In the genomic region with DNA sequence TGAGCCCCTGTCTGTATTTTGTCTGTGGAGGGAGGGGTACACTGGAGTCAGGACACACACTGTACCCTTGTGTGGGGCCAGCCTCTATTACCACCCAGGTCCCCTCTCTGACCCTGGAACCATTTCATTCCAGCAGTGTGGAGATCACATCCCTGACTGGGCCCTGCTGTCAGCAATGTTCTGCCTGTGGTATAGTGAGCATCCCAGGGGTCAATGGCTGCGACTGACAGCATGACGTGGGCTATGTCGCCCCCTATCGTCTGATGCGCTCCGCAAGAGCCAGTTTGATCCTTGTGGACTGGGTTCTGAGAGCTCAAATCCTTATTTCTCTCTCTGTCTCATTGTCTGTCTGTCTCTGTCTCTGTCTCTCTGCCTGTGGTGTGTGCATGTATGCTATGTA, we compare ENCODE assay signal across 9 mouse cellular contexts. TPM values are rescaled to one million over a fixed set of nuclear protein-coding genes. Genes with fewer than 3 reads are reported as not detected.
A peak's percentile ranks its signal among the peaks of the same experiment; 100 is the strongest.
DNase-seq lines count a peak whose midpoint lies in the region; ATAC-seq and TF ChIP-seq lines count a peak whose summit lies in the region.
"Had no signal": no experiment of that assay in that cellular context is flagged by ENCODE, and none has a peak within 500 bp of the region (broad histone marks: within the 10 kb centered on the region; RNA-seq: fewer than 3 reads in every experiment).

No protein-coding gene starts in this region.

- no peaks in the 10 kb centered on the region for H3K36me3 ChIP-seq in hindbrain, embryonic 12.5 days
- H3K36me3 ChIP-seq: liver, embryonic 15.5 days had no signal

- H3K9ac ChIP-seq in hindbrain, embryonic 12.5 days = no peak overlapping the region
- H3K9ac ChIP-seq: liver, embryonic 15.5 days had no signal

- peak; percentile 95 for TF ChIP-seq CTCF in cerebellum, adult 2 months (IDR thresholded peaks at IDR 0.05; ENCODE audit: borderline replicate concordance, insufficient read depth, low read depth, low read length)

- no peak overlapping the region for H3K4me2 ChIP-seq in hindbrain, embryonic 12.5 days (replicated peaks)
- H3K4me2 ChIP-seq: liver, embryonic 15.5 days had no signal

- TF ChIP-seq POLR2A in cerebellum, adult 2 months (IDR thresholded peaks at IDR 0.05; ENCODE audit: borderline replicate concordance, insufficient read depth, low read length) = no peak

- peaks cover 2% of the 10 kb centered on the region; the same call in 1 of the 2 replicates for H3K9me3 ChIP-seq in hindbrain, embryonic 12.5 days (replicated peaks)
- H3K9me3 ChIP-seq: liver, embryonic 15.5 days had no signal

- no peaks in the 10 kb centered on the region for H3K4me1 ChIP-seq in cerebellum, adult 2 months (ENCODE audit: control insufficient read depth, insufficient read depth, low read length)
- H3K4me1 ChIP-seq in hindbrain, embryonic 12.5 days = 0 out of 2 replicates have a peak, but pooled peaks cover 3% of the 10 kb centered on the region
- H3K4me1 ChIP-seq: liver, embryonic 15.5 days had no signal

- no peak overlapping the region for H3K4me3 ChIP-seq in cerebellum, adult 2 months (replicated peaks; ENCODE audit: insufficient read depth, low read depth, low read length)
- H3K4me3 ChIP-seq in hindbrain, embryonic 12.5 days = no peak overlapping the region
- H3K4me3 ChIP-seq: liver, embryonic 15.5 days had no signal

- no peak overlapping the region for H3K27ac ChIP-seq in cerebellum, adult 2 months (ENCODE audit: insufficient read depth, low read length)
- no peak overlapping the region for H3K27ac ChIP-seq in hindbrain, embryonic 12.5 days
- H3K27ac ChIP-seq: liver, embryonic 15.5 days had no signal

- WGBS in cerebellum, adult 2 months = under 1% methylated on average over 6 of the region's 6 CpGs
- WGBS in hindbrain, embryonic 12.5 days = 2% methylated on average over 6 of the region's 6 CpGs

- ATAC-seq in frontal cortex, adult (ENCODE audit: low TSS enrichment) = peak; percentile 69; the same call in 1 of the 2 replicates
- peak; percentile 66 for ATAC-seq in hindbrain, embryonic 12.5 days (ENCODE audit: low FRiP score)

- H3K27me3 ChIP-seq in cerebellum, adult 2 months (ENCODE audit: control insufficient read depth, insufficient read depth, low read length) = no peaks in the 10 kb centered on the region
- H3K27me3 ChIP-seq in hindbrain, embryonic 12.5 days = no peaks in the 10 kb centered on the region
- H3K27me3 ChIP-seq: liver, embryonic 15.5 days had no signal

- DNase-seq in MEL-GATA-1-ER (ENCODE audit: extremely low read depth, low read depth) = peak; percentile 20
- peak; percentile 70 to 76 for DNase-seq in cerebellum, adult 2 months
- peak; percentile 71 to 85 for DNase-seq in layer of hippocampus, postnatal 14 days (ENCODE audit: low spot score in 2 of 2)
- peak; percentile 73 to 83 for DNase-seq in lung, postnatal 4 days
- peak; percentile 75 to 79 for DNase-seq in right cerebral cortex, adult 2 months (ENCODE audit: low spot score in 2 of 2)
- peak; percentile 51 for DNase-seq in urinary bladder, adult 2 months (ENCODE audit: low spot score)

RNA-seq across cellular contexts. Expression of gene Fzd9, which starts 35.2 kb away (rescaled TPM):
- polyA plus RNA-seq in cerebellum, adult 2 months (2012; rRNA removed) = 8.5 and 10.1 TPM in 2 replicates
- 16.0 and 16.2 TPM in 2 replicates for polyA plus RNA-seq in hindbrain, embryonic 12.5 days (2016; fragmentation: Nextera tagmentation; extraction: Ambion mirVana)
- 10 to 100 TPM; 11.0 to 12.3 TPM for total RNA-seq in layer of hippocampus, postnatal 14 days (2021)
- 0.07 and 0.11 TPM in 2 replicates for polyA plus RNA-seq in urinary bladder, adult 2 months (2012; rRNA removed)

Comparison
In these comparisons a context has a peak if more than half of its experiments do, and no peak if none do; other contexts are left out.
1. DNase-seq: peak in every context shown above with its lines; median percentile 78 in layer of hippocampus, postnatal 14 days; 78 in lung, postnatal 4 days; 77 in right cerebral cortex, adult 2 months; 73 in cerebellum, adult 2 months; 51 in urinary bladder, adult 2 months; 20 in MEL-GATA-1-ER.